Mouse (Mus musculus): ENCODE measurements at regions not wholly inside any gene's neighbourhood (a gene's known extent, or its start where the extent isn't known, plus 50 kb on each side); places are given as distances from the start of the nearest gene placed in this dataset.

DNA sequence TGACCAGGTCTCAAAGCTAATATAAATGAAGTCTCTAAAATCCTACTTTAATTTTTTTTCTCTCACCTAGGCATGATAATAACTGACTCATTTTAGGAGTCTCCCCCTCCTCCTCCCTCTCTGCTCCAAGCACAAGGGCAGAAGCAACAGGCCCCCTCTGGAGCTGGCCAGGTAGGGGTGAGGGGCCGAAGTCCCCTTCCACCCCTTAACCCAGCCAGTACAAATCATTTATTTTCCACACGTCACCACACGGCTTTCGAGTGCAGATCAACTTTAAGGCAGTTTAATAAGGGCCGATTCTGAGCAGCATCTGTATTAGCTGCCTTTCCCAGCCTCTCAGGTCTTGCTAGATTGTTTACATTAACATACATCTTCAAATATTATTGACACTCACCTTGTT lies 342.2 kb upstream of the Mki67 start:
- TF ChIP-seq GATA1 (IDR thresholded peaks at IDR 0.05; ENCODE audit: low read length) (no peak), TAL1 (IDR thresholded peaks at IDR 0.05; ENCODE audit: low read length) (no peak)
